Mouse (Mus musculus): ENCODE measurements at regions not wholly inside any gene's neighbourhood (a gene's known extent, or its start where the extent isn't known, plus 50 kb on each side); places are given as distances from the start of the nearest gene placed in this dataset.
A peak's percentile ranks its signal among the peaks of the same experiment; 100 is the strongest.
"Not testable (repeated sequence)": the region's sequence is repeated elsewhere in the genome, so short reads cannot be mapped to it uniquely, and the experiment has no call there.

- no peak for DNase-seq (ENCODE audit: low spot score)
Measured at GRCm38 (mm10) chr16:42517321-42517720, 176.9 kb upstream of the Gap43 start.

GRCm38 (mm10) chr16:42515929-42516328 is 175.5 kb upstream of the Gap43 start:
- no peak for DNase-seq (ENCODE audit: low spot score)

- DNase-seq (ENCODE audit: low spot score), result no peak
Measured at GRCm38 (mm10) chr16:42505107-42505506, 164.7 kb upstream of the Gap43 start.

GRCm38 (mm10) chr16:42501713-42502112 is 161.3 kb upstream of the Gap43 start:
- no peak for DNase-seq (ENCODE audit: low spot score)

- DNase-seq (ENCODE audit: low spot score), result not testable (repeated sequence)
Measured at GRCm38 (mm10) chr16:42501109-42501508, 160.7 kb upstream of the Gap43 start.

GRCm38 (mm10) chr16:42499514-42499913 is 159.1 kb upstream of the Gap43 start:
- no peak for DNase-seq (ENCODE audit: low spot score)

- no peak for DNase-seq (ENCODE audit: low spot score)
Measured at GRCm38 (mm10) chr16:42498368-42498767, 157.9 kb upstream of the Gap43 start.

- DNase-seq (ENCODE audit: low spot score), result no peak
Measured at GRCm38 (mm10) chr16:42493596-42493995, 153.1 kb upstream of the Gap43 start.

- no peak for DNase-seq (ENCODE audit: low spot score)
Measured at GRCm38 (mm10) chr16:42488745-42489144, 148.3 kb upstream of the Gap43 start.

- no peak for DNase-seq (ENCODE audit: low spot score)
Measured at GRCm38 (mm10) chr16:42479978-42480377, 139.5 kb upstream of the Gap43 start.

- no peak for DNase-seq (ENCODE audit: low spot score)
Measured at GRCm38 (mm10) chr16:42466976-42467375, 126.5 kb upstream of the Gap43 start.

- no peak for DNase-seq (ENCODE audit: low spot score)
Measured at GRCm38 (mm10) chr16:42456335-42456984, 116.0 kb upstream of the Gap43 start.

GRCm38 (mm10) chr16:42453338-42453737 is 112.9 kb upstream of the Gap43 start:
- no peak for DNase-seq (ENCODE audit: low spot score)

GRCm38 (mm10) chr16:42449840-42450444 is 109.5 kb upstream of the Gap43 start:
- no peak for DNase-seq (ENCODE audit: low spot score)

GRCm38 (mm10) chr16:42444863-42445423 is 104.5 kb upstream of the Gap43 start:
- DNase-seq (ENCODE audit: low spot score), result no peak

GRCm38 (mm10) chr16:42444408-42444862 is 104.0 kb upstream of the Gap43 start:
- DNase-seq (ENCODE audit: low spot score), result no peak

- DNase-seq (ENCODE audit: low spot score), result peak; percentile 69
Measured at GRCm38 (mm10) chr16:42440822-42441221, 100.4 kb upstream of the Gap43 start.

- no peak for DNase-seq (ENCODE audit: low spot score)
Measured at GRCm38 (mm10) chr16:42431529-42431928, 91.1 kb upstream of the Gap43 start.

- no peak for DNase-seq (ENCODE audit: low spot score)
Measured at GRCm38 (mm10) chr16:42416673-42417072, 76.2 kb upstream of the Gap43 start.

- DNase-seq (ENCODE audit: low spot score), result peak; percentile 7
Measured at GRCm38 (mm10) chr16:42412031-42412430, 71.6 kb upstream of the Gap43 start.

- no peak for DNase-seq (ENCODE audit: low spot score)
Measured at GRCm38 (mm10) chr16:42396596-42396995, 56.1 kb upstream of the Gap43 start.
